Mouse (Mus musculus): ENCODE measurements around the gene Mapkapk2. TPM values are rescaled to one million over a fixed set of nuclear protein-coding genes. Genes with fewer than 3 reads are reported as not detected.

Mapkapk2 gene
- total RNA-seq, 2 experiments from 2014 or later: 26.8 to 31.1 TPM

- intact Hi-C loops (cut with DNase I): loop anchor here (10.0 kb wide), 1 partner anchor 515 kb away; no protein-coding TSS in a partner anchor
- no peak for DNase-seq (ENCODE audit: extremely low spot score in 1 of 2, low spot score in 2 of 2)
Measured at GRCm38 (mm10) chr1:131059841-131060240, 37.8 kb downstream of the Mapkapk2 start.

GRCm38 (mm10) chr1:131059411-131059810 is 38.2 kb downstream of the Mapkapk2 start:
- intact Hi-C loops (cut with DNase I): loop anchor here (10.0 kb wide), 1 partner anchor 515 kb away; no protein-coding TSS in a partner anchor
- DNase-seq (ENCODE audit: extremely low spot score in 1 of 2, low spot score in 2 of 2): no peak

GRCm38 (mm10) chr1:131058431-131058830 is 39.2 kb downstream of the Mapkapk2 start:
- intact Hi-C loops (cut with DNase I): loop anchor here (10.0 kb wide), 1 partner anchor 514 kb away; no protein-coding TSS in a partner anchor

GRCm38 (mm10) chr1:131054251-131054650 is 43.4 kb downstream of the Mapkapk2 start:
- intact Hi-C loops (cut with DNase I): loop anchor here (5.0 to 10.0 kb wide), 4 partner anchors 72 to 509 kb away; no protein-coding TSS in a partner anchor
- no peak for DNase-seq (ENCODE audit: extremely low spot score in 1 of 2, low spot score in 2 of 2)

More at GRCm38 (mm10) chr1:131058431-131058830, 39.2 kb downstream of the Mapkapk2 start:
- DNase-seq (ENCODE audit: extremely low spot score in 1 of 2, low spot score in 2 of 2): no peak

GRCm38 (mm10) chr1:131053656-131054055 is 44.0 kb downstream of the Mapkapk2 start:
- no peak for DNase-seq (ENCODE audit: extremely low spot score in 1 of 2, low spot score in 2 of 2)
- intact Hi-C loops (cut with DNase I): loop anchor here (2.0 to 10.0 kb wide), 5 partner anchors 71 to 509 kb away; no protein-coding TSS in a partner anchor

GRCm38 (mm10) chr1:131053239-131053638 is 44.4 kb downstream of the Mapkapk2 start:
- peak; percentile 75 to 84 for DNase-seq (ENCODE audit: extremely low spot score in 1 of 2, low spot score in 2 of 2)
- intact Hi-C loops (cut with DNase I): loop anchor here (2.0 to 10.0 kb wide), 5 partner anchors 71 to 508 kb away; no protein-coding TSS in a partner anchor

GRCm38 (mm10) chr1:131051073-131051472 is 46.6 kb downstream of the Mapkapk2 start:
- DNase-seq (ENCODE audit: extremely low spot score in 1 of 2, low spot score in 2 of 2): no peak
- intact Hi-C loops (cut with DNase I): loop anchor here (5.0 to 10.0 kb wide), 4 partner anchors 69 to 506 kb away; no protein-coding TSS in a partner anchor

DNA sequence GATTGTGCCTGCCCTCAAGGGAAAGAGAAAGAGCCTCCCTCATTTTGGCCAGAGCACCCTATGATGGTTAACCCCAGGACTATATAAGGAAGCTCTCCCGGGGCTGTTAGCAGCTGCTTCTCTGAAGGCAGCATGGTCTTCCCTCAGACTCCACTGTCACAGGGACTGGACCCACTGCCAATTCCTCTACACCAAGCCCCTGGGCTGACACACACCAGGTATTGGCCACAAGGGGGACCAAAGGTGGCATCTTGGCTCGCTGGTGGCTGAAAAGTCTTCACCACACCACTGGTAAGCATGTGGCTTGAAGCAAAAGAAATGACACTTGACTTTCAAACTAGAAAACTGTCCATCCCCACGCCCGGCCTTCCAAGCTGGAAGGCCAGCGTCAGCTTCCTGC is 47.0 kb downstream of the Mapkapk2 start:
- DNase-seq (ENCODE audit: extremely low spot score in 1 of 2, low spot score in 2 of 2): no peak
- intact Hi-C loops (cut with DNase I): loop anchor here (5.0 to 10.0 kb wide), 4 partner anchors 68 to 506 kb away; no protein-coding TSS in a partner anchor

GRCm38 (mm10) chr1:131050011-131050410 is 47.6 kb downstream of the Mapkapk2 start:
- no peak for DNase-seq (ENCODE audit: extremely low spot score in 1 of 2, low spot score in 2 of 2)
- intact Hi-C loops (cut with DNase I): loop anchor here (5.0 to 10.0 kb wide), 4 partner anchors 68 to 505 kb away; no protein-coding TSS in a partner anchor

GRCm38 (mm10) chr1:131049361-131049806 is 48.2 kb downstream of the Mapkapk2 start:
- no peak for DNase-seq (ENCODE audit: extremely low spot score in 1 of 2, low spot score in 2 of 2)
- intact Hi-C loops (cut with DNase I): no loop called here

DNA sequence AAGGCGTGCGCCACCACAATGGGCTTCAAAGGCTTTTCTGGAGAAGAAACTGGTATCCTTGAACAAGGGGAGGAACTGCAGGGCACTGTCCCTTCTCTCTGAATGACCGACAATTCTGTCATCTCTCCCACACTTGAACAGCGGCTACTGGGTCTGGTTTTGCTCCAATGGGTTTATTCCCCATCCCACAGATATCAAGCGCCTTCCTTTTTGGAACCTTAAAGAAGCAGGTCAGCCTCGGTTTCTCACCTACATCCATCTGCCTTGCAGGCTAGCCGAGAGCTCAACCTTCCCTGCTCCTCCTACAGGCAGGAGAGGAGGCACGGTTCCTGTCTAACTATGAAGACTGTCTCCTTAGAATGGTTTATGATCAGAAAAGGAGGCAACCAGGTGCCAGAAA is 48.7 kb downstream of the Mapkapk2 start:
- DNase-seq (ENCODE audit: extremely low spot score in 1 of 2, low spot score in 2 of 2): no peak
- intact Hi-C loops (cut with DNase I): no loop called here

DNA sequence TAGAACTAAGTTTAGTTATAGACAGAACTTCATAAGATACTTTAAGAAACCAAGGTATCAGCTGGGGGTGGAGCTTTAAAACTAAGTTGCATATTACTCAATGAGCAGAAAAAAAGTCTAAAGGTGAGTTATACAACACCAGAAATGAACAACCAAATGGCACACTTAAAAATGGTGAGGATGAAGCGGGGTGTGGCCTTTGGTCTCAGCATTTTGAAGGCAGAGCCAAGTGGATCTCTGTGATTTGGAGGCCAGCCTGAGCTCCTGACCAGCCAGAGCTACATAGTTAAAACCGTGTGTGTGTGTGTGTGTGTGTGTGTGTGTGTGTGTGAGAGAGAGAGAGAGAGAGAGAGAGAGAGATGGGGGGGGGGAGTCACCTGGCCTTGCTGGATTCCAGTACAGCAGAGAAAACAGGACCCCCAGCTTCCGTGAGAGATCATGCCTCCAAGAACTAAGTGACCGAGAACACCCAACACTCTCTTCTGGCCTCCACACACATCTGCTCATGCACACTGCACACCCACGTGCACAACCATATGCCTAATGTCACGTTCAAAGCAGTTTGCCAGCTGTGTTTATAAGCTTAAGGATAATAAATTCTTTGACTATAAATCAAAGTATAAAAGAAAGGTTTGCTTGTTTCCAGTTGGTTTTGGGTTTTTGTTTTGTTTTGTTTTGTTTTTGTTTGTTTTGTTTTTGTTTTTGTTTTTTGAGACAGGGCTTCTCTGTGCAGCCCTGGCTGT is 49.3 kb downstream of the Mapkapk2 start:
- intact Hi-C loops (cut with DNase I): no loop called here
- no peak for DNase-seq (ENCODE audit: extremely low spot score in 1 of 2, low spot score in 2 of 2)

DNA sequence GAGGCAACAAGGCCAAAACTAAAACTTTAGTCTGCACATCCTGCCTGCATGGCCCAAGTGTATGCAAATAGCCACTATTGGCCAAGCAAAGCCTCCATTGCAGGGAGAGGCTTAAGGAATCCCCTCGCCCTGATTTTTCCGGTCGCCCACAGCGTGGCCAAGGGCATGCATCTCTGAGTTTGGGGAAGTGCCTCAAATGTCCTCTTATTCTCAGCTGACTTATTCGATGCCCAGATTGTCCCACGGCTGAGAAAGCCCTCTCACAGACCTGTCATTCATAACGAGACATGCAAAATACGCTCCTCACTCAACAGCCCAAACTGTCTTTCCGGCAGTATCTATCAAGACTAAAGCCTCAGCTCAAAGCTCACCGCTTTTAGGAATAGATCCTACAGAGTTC is 51.0 kb downstream of the Mapkapk2 start:
- intact Hi-C loops (cut with DNase I): no loop called here
- no peak for DNase-seq (ENCODE audit: extremely low spot score in 1 of 2, low spot score in 2 of 2)

GRCm38 (mm10) chr1:131045723-131046355 is 51.8 kb downstream of the Mapkapk2 start:
- intact Hi-C loops (cut with DNase I): no loop called here

GRCm38 (mm10) chr1:131043636-131044035 is 54.0 kb downstream of the Mapkapk2 start:
- DNase-seq (ENCODE audit: extremely low spot score in 1 of 2, low spot score in 2 of 2): no peak
- intact Hi-C loops (cut with DNase I): no loop called here

More at GRCm38 (mm10) chr1:131045723-131046355, 51.8 kb downstream of the Mapkapk2 start:
- DNase-seq (ENCODE audit: extremely low spot score in 1 of 2, low spot score in 2 of 2): no peak

DNA sequence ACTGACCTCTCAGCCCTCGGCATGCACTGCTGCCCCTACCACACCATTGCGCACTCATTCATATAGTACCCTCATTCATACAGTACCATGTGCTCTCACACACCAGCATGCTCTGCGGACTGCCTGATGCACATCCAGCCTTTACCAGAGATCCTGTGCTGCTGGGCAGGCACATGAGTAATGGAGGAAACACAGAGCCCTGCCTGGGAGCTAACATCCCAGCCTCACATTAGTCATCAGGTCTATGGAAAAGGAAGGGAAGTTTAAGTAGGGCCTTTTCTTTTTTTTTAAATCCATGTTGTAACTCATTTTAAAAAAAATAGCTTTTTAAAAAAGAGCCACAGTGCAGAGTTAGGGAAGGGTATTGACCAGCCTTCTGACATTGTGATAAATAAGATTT is 54.9 kb downstream of the Mapkapk2 start:
- no peak for DNase-seq (ENCODE audit: extremely low spot score in 1 of 2, low spot score in 2 of 2)
- intact Hi-C loops (cut with DNase I): no loop called here

DNA sequence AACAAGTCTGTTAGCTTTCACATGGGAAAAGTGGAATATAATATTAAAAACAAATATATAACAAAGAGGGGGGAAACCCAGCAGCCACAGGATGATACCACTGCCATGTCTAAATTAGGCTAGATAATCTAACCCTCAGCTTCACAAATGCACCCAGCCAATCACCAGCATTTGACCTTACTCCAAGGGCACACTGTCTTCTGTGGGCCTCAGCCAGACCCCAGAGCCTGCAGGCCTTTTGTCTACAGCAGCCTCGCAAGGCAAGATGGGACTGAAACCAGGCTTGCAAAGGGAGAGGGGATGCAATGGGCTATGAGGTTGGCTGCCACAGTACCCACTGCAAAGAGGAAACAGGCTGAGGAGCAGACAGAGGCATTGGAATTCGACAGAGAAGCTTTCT is 55.4 kb downstream of the Mapkapk2 start:
- DNase-seq (ENCODE audit: extremely low spot score in 1 of 2, low spot score in 2 of 2): no peak
- intact Hi-C loops (cut with DNase I): no loop called here

DNA sequence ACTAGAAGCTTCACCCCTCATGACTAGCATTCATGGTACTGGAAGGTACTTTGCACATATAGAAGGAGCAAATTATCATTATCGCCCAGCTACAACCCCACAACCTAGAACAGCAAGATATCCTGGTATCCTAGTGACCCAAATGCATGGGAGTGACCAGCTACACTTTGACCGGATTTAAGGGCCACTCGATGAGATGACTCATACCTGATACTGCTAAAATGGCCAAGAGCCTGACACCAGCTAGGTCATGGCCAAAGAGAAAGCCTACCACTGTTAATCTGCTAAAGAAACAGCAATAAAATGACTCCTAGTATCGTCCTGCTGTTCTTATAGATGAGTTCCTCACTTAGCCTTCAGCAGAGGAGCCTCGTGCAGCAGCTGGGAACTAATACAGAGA is 58.1 kb downstream of the Mapkapk2 start:
- DNase-seq (ENCODE audit: extremely low spot score in 1 of 2, low spot score in 2 of 2): no peak
- intact Hi-C loops (cut with DNase I): no loop called here

DNA sequence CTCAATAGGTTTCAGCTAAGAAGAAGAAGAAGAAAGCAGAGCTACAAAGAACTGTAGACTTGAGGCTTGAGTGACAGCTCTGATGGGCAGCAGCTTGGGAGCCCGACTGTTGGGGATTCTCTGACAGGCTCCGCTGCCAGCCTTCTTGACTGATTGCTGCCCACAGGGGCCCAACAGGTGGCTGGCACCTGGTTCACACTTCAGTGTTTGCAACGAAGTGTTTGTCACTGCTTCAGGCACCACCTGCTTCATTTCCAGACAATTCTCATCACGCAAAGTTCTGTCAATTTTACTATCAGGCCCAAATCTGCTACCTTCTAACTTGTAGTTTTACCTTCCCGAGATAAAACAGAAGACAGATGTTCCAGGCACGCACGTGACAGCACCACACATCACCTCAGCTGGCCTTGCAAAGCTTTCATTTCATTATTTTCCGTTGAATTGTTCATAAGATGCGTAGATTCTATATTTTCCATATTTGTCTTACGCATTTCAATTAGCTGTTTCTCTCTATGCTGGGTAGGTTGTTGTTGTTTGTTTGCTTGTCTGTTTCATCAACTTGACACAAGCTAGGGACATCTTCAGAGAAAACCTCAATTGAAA is 59.1 kb downstream of the Mapkapk2 start:
- DNase-seq (ENCODE audit: extremely low spot score in 1 of 2, low spot score in 2 of 2): no peak
- intact Hi-C loops (cut with DNase I): no loop called here

Measured in left cerebral cortex, postnatal 10 days (tissue).